ENCODE assay signal across 9 mouse cellular contexts in genomic region chr7:120097845-120098244, GRCm38 (mm10). TPM values are rescaled to one million over a fixed set of nuclear protein-coding genes. Genes with fewer than 3 reads are reported as not detected.
A peak's percentile ranks its signal among the peaks of the same experiment; 100 is the strongest.
DNase-seq lines count a peak whose midpoint lies in the region; ATAC-seq and TF ChIP-seq lines count a peak whose summit lies in the region.
"Had no signal": no experiment of that assay in that cellular context is flagged by ENCODE, and none has a peak within 500 bp of the region (broad histone marks: within the 10 kb centered on the region; RNA-seq: fewer than 3 reads in every experiment).

No protein-coding gene starts in this region.

- H3K36me3 ChIP-seq in embryonic facial prominence, embryonic 11.5 days (replicated peaks; ENCODE audit: control insufficient read depth, insufficient read depth, low read depth, low read length) = no peaks in the 10 kb centered on the region
- no peaks in the 10 kb centered on the region for H3K36me3 ChIP-seq in heart, embryonic 11.5 days (ENCODE audit: control insufficient read depth, insufficient read depth, low read length)
- no peaks in the 10 kb centered on the region for H3K36me3 ChIP-seq in kidney, postnatal 0 days (ENCODE audit: insufficient read depth, low read length)
- no peaks in the 10 kb centered on the region for H3K36me3 ChIP-seq in liver, adult 2 months (ENCODE audit: control insufficient read depth, insufficient read depth, low read length)
- H3K36me3 ChIP-seq: heart, embryonic 15.5 days had no signal

- H3K4me3 ChIP-seq in embryonic facial prominence, embryonic 11.5 days (ENCODE audit: low read depth, low read length) = no peak overlapping the region
- no peak overlapping the region for H3K4me3 ChIP-seq in heart, embryonic 11.5 days (ENCODE audit: low read depth, low read length)
- H3K4me3 ChIP-seq in kidney, postnatal 0 days (replicated peaks; ENCODE audit: low read depth, low read length) = no peak overlapping the region
- H3K4me3 ChIP-seq in liver, adult 2 months (ENCODE audit: insufficient read depth, low read depth, low read length) = no peak overlapping the region
- H3K4me3 ChIP-seq: heart, embryonic 15.5 days had no signal

- 7% methylated on average over 7 of the region's 7 CpGs for WGBS in embryonic facial prominence, embryonic 11.5 days
- WGBS in heart, embryonic 11.5 days (ENCODE audit: insufficient replicate concordance) = 5% methylated on average over 7 of the region's 7 CpGs
- 6% methylated on average over 7 of the region's 7 CpGs for WGBS in kidney, postnatal 0 days
- 4% methylated on average over 7 of the region's 7 CpGs for WGBS in liver, adult 2 months

- H3K27me3 ChIP-seq in embryonic facial prominence, embryonic 11.5 days (ENCODE audit: control insufficient read depth, insufficient read depth, low read length) = no peaks in the 10 kb centered on the region
- H3K27me3 ChIP-seq in heart, embryonic 11.5 days (ENCODE audit: control insufficient read depth, insufficient read depth, low read length) = no peaks in the 10 kb centered on the region
- H3K27me3 ChIP-seq in kidney, postnatal 0 days (ENCODE audit: insufficient read depth, low read length) = no peaks in the 10 kb centered on the region
- H3K27me3 ChIP-seq in liver, adult 2 months (ENCODE audit: control insufficient read depth, insufficient read depth, low read length) = no peaks in the 10 kb centered on the region
- H3K27me3 ChIP-seq: heart, embryonic 15.5 days had no signal

- H3K79me2 ChIP-seq in liver, adult 2 months (ENCODE audit: control insufficient read depth, insufficient read depth, low read length) = no peaks in the 10 kb centered on the region

- no peak for TF ChIP-seq POLR2A in liver, adult 2 months (IDR thresholded peaks at IDR 0.05; ENCODE audit: extremely low read depth, insufficient read depth, low read length)

- peak; percentile 75 for TF ChIP-seq CTCF in kidney, postnatal 0 days (IDR thresholded peaks at IDR 0.05; ENCODE audit: low read depth)
- peak; percentile 48; the same call in 1 of the 2 replicates for TF ChIP-seq CTCF in liver, adult 2 months (IDR thresholded peaks at IDR 0.05; ENCODE audit: low read depth, low read length)

- H3K9me3 ChIP-seq in embryonic facial prominence, embryonic 11.5 days (replicated peaks; ENCODE audit: control insufficient read depth, low read length) = no peaks in the 10 kb centered on the region
- H3K9me3 ChIP-seq in heart, embryonic 11.5 days (replicated peaks; ENCODE audit: control insufficient read depth, low read length) = no peaks in the 10 kb centered on the region
- no peaks in the 10 kb centered on the region for H3K9me3 ChIP-seq in kidney, postnatal 0 days (replicated peaks; ENCODE audit: low read length)
- H3K9me3 ChIP-seq: heart, embryonic 15.5 days had no signal

- ATAC-seq in embryonic facial prominence, embryonic 11.5 days (replicated peaks; ENCODE audit: insufficient number of reproducible peaks, low FRiP score, low TSS enrichment, low read depth) = no peak
- ATAC-seq in heart, embryonic 11.5 days (replicated peaks; ENCODE audit: insufficient number of reproducible peaks, low FRiP score, low TSS enrichment) = peak; percentile 15; the same call in 1 of the 2 replicates
- peak; percentile 61 for ATAC-seq in kidney, postnatal 0 days (replicated peaks; ENCODE audit: low FRiP score, low read depth)
- no peak for ATAC-seq in activated CD4-positive, CD25-positive, alpha-beta regulatory T cell, adult 4 months

- peak; percentile 88 for DNase-seq in ES-CJ7 (ENCODE audit: low read depth, low spot score)
- peak; percentile 35 for DNase-seq in adrenal gland, adult 8-10 months
- peak; percentile 83 for DNase-seq in embryonic facial prominence, embryonic 11.5 days (ENCODE audit: low spot score)
- DNase-seq in kidney, postnatal 0 days (ENCODE audit: low spot score) = peak; percentile 84
- peak; percentile 54 for DNase-seq in liver, adult 2 months (ENCODE audit: extremely low read depth, low read depth, low spot score)
- DNase-seq in ovary, adult 18-20 months (ENCODE audit: low spot score) = peak; percentile 16

- H3K4me2 ChIP-seq in embryonic facial prominence, embryonic 11.5 days (ENCODE audit: low read depth, low read length) = no peak overlapping the region
- H3K4me2 ChIP-seq in heart, embryonic 11.5 days = peak overlapping the region; percentile 19; the same call in 1 of the 2 replicates
- no peak overlapping the region for H3K4me2 ChIP-seq in kidney, postnatal 0 days (ENCODE audit: low read length)
- H3K4me2 ChIP-seq: heart, embryonic 15.5 days had no signal

- no peak overlapping the region for H3K27ac ChIP-seq in embryonic facial prominence, embryonic 11.5 days (replicated peaks; ENCODE audit: low read depth, low read length)
- no peak overlapping the region for H3K27ac ChIP-seq in heart, embryonic 11.5 days (ENCODE audit: low read depth, low read length)
- no peak overlapping the region for H3K27ac ChIP-seq in kidney, postnatal 0 days
- H3K27ac ChIP-seq in liver, adult 2 months (replicated peaks; ENCODE audit: insufficient read depth, low read depth, low read length) = no peak overlapping the region
- H3K27ac ChIP-seq: heart, embryonic 15.5 days had no signal

- H3K9ac ChIP-seq in embryonic facial prominence, embryonic 11.5 days (replicated peaks; ENCODE audit: low read length) = no peak overlapping the region
- no peak overlapping the region for H3K9ac ChIP-seq in heart, embryonic 11.5 days (ENCODE audit: low read depth, low read length)
- H3K9ac ChIP-seq in kidney, postnatal 0 days (ENCODE audit: low read depth, low read length) = no peak overlapping the region
- no peak overlapping the region for H3K9ac ChIP-seq in liver, adult 2 months (ENCODE audit: low read depth, low read length)
- H3K9ac ChIP-seq: heart, embryonic 15.5 days had no signal

- H3K4me1 ChIP-seq in embryonic facial prominence, embryonic 11.5 days (ENCODE audit: control insufficient read depth, insufficient read depth, low read length) = no peaks in the 10 kb centered on the region
- H3K4me1 ChIP-seq in heart, embryonic 11.5 days (ENCODE audit: control insufficient read depth, insufficient read depth, low read length) = no peaks in the 10 kb centered on the region; the same call in 1 of the 2 replicates
- H3K4me1 ChIP-seq in kidney, postnatal 0 days (replicated peaks; ENCODE audit: insufficient read depth, low read length) = no peaks in the 10 kb centered on the region
- H3K4me1 ChIP-seq in liver, adult 2 months (ENCODE audit: control insufficient read depth, insufficient read depth, low read length) = no peaks in the 10 kb centered on the region

RNA-seq across cellular contexts. Expression of gene Dnah3, which starts 2.8 kb away (rescaled TPM):
- total RNA-seq in adrenal gland, adult 8-10 months (2022) = under 1 TPM in 3 of 4 experiments, not detected in 1; 0.06 to 0.11 (median 0.06) TPM
- polyA plus RNA-seq in embryonic facial prominence, embryonic 11.5 days (2014; fragmentation: Nextera tagmentation; extraction: Ambion mirVana) = not detected in 2 replicates
- polyA plus RNA-seq in heart, embryonic 11.5 days (2014; fragmentation: Nextera tagmentation; extraction: Ambion mirVana) = not detected in 2 replicates
- polyA plus RNA-seq in kidney, postnatal 0 days (2015; fragmentation: Nextera tagmentation; extraction: Ambion mirVana) = 0.01 TPM in 2 replicates
- not detected in 2 replicates for total RNA-seq in liver, adult 2 months (2014; rRNA removed)
- polyA plus RNA-seq in liver, adult 2 months (2012; rRNA removed) = not detected in 2 replicates
- polyA plus RNA-seq in activated CD4-positive, CD25-positive, alpha-beta regulatory T cell, adult 4 months (2017; shearing (Covaris generic)) = under 1 TPM in 1 of 2 experiments, not detected in 1; 0.19 TPM

RNA-seq across cellular contexts. Expression of gene Tmem159, which starts 4.3 kb away (rescaled TPM):
- total RNA-seq in adrenal gland, adult 8-10 months (2022) = 100 to 1,000 TPM in 3 of 4 experiments, 10 to 100 TPM in 1; 95.7 to 156 (median 129) TPM
- polyA plus RNA-seq in embryonic facial prominence, embryonic 11.5 days (2014; fragmentation: Nextera tagmentation; extraction: Ambion mirVana) = 26.7 and 27.6 TPM in 2 replicates
- polyA plus RNA-seq in heart, embryonic 11.5 days (2014; fragmentation: Nextera tagmentation; extraction: Ambion mirVana) = 17.2 and 18.8 TPM in 2 replicates
- polyA plus RNA-seq in kidney, postnatal 0 days (2015; fragmentation: Nextera tagmentation; extraction: Ambion mirVana) = 43.3 and 43.4 TPM in 2 replicates
- total RNA-seq in liver, adult 2 months (2014; rRNA removed) = 3.0 and 3.5 TPM in 2 replicates
- polyA plus RNA-seq in liver, adult 2 months (2012; rRNA removed) = 1.8 and 3.2 TPM in 2 replicates
- polyA plus RNA-seq in activated CD4-positive, CD25-positive, alpha-beta regulatory T cell, adult 4 months (2017; shearing (Covaris generic)) = 1 to 10 TPM; 3.0 to 3.8 TPM

RNA-seq across cellular contexts. Expression of gene Zp2, which starts 47.2 kb away (rescaled TPM):
- not detected for total RNA-seq in adrenal gland, adult 8-10 months (2022)
- 0.21 TPM in 1 of 2 replicates, not detected in the other for polyA plus RNA-seq in embryonic facial prominence, embryonic 11.5 days (2014; fragmentation: Nextera tagmentation; extraction: Ambion mirVana)
- polyA plus RNA-seq in heart, embryonic 11.5 days (2014; fragmentation: Nextera tagmentation; extraction: Ambion mirVana) = 0.09 TPM in 1 of 2 replicates, not detected in the other
- 0.06 TPM in 1 of 2 replicates, not detected in the other for polyA plus RNA-seq in kidney, postnatal 0 days (2015; fragmentation: Nextera tagmentation; extraction: Ambion mirVana)
- not detected in 2 replicates for total RNA-seq in liver, adult 2 months (2014; rRNA removed)
- polyA plus RNA-seq in liver, adult 2 months (2012; rRNA removed) = not detected in 2 replicates
- polyA plus RNA-seq in activated CD4-positive, CD25-positive, alpha-beta regulatory T cell, adult 4 months (2017; shearing (Covaris generic)) = not detected

Comparison
In these comparisons a context has a peak if more than half of its experiments do, and no peak if none do; other contexts are left out.
1. DNase-seq: peak in every context shown above with its lines; median percentile 88 in ES-CJ7; 84 in kidney, postnatal 0 days; 83 in embryonic facial prominence, embryonic 11.5 days; 54 in liver, adult 2 months; 35 in adrenal gland, adult 8-10 months; 16 in ovary, adult 18-20 months.
2. ATAC-seq: peak in heart, embryonic 11.5 days (single experiment) and kidney, postnatal 0 days (single experiment); none in embryonic facial prominence, embryonic 11.5 days (single experiment) and activated CD4-positive, CD25-positive, alpha-beta regulatory T cell, adult 4 months (single experiment).